ENCODE assay signal across 8 mouse cellular contexts in the genomic region with DNA sequence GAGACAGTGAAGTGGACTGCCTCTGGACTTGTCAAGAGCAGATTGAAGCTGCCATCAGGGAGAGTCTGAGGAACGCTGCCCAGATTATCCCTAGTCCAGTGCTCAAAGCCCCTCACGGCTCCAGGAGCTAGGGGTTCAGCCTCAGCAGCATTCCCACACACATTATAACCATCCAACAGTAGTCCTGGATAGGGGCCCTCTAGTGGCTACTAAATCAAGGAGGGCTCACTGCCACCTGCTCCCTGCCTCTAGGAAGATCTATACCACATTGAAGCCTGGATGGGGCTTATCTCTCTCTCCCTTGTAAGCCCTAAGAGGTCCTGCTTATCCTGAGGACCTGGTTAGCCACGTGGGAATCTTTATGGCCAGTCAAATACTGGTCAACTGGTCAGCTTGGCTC. TPM values are rescaled to one million over a fixed set of nuclear protein-coding genes. Genes with fewer than 3 reads are reported as not detected.
DNase-seq lines count a peak whose midpoint lies in the region; ATAC-seq and TF ChIP-seq lines count a peak whose summit lies in the region.

No protein-coding gene starts in this region.

- no peak for DNase-seq in heart, adult 2 months
- DNase-seq in heart, adult 8-10 months (ENCODE audit: low spot score): no peak
- DNase-seq in neural tube, embryonic 11.5 days (ENCODE audit: low spot score): no peak
- DNase-seq in gastrocnemius, postnatal 25 days: no peak
- DNase-seq in thymus, postnatal 10 days (ENCODE audit: low spot score in 2 of 2): no peak

- intact Hi-C loops in heart, adult 2 months (cut with DNase I): no loop called here

- no peak overlapping the region for H3K9ac ChIP-seq in heart, adult 2 months (ENCODE audit: low read depth, low read length)
- H3K9ac ChIP-seq in neural tube, embryonic 11.5 days (ENCODE audit: low read length): no peak overlapping the region
- H3K9ac ChIP-seq in neural tube, embryonic 15.5 days (replicated peaks): no peak overlapping the region
- H3K9ac ChIP-seq in intestine, postnatal 0 days (ENCODE audit: low read depth, low read length): no peak overlapping the region
- H3K9ac ChIP-seq in stomach, embryonic 16.5 days (ENCODE audit: low read length): no peak overlapping the region

- TF ChIP-seq POLR2A in heart, adult 2 months (IDR thresholded peaks at IDR 0.05; ENCODE audit: insufficient read depth, low read depth, low read length): no peak

- no peaks in the 10 kb centered on the region for H3K9me3 ChIP-seq in neural tube, embryonic 11.5 days (ENCODE audit: control insufficient read depth, low read length)
- H3K9me3 ChIP-seq in neural tube, embryonic 15.5 days (replicated peaks): no peaks in the 10 kb centered on the region
- no peaks in the 10 kb centered on the region for H3K9me3 ChIP-seq in intestine, postnatal 0 days (ENCODE audit: control insufficient read depth)
- no peaks in the 10 kb centered on the region for H3K9me3 ChIP-seq in stomach, embryonic 16.5 days (replicated peaks; ENCODE audit: control insufficient read depth, low read length)

- H3K36me3 ChIP-seq in heart, adult 2 months (ENCODE audit: control insufficient read depth, insufficient read depth, low read length): peaks cover 20% of the 10 kb centered on the region
- no peaks in the 10 kb centered on the region for H3K36me3 ChIP-seq in neural tube, embryonic 11.5 days (ENCODE audit: control insufficient read depth, insufficient read depth, low read length)
- H3K36me3 ChIP-seq in neural tube, embryonic 15.5 days: no peaks in the 10 kb centered on the region
- H3K36me3 ChIP-seq in intestine, postnatal 0 days (ENCODE audit: control insufficient read depth, insufficient read depth): no peaks in the 10 kb centered on the region
- H3K36me3 ChIP-seq in stomach, embryonic 16.5 days (ENCODE audit: control insufficient read depth, insufficient read depth, low read length): no peaks in the 10 kb centered on the region

- no peaks in the 10 kb centered on the region; the same call in 1 of the 2 replicates for H3K79me2 ChIP-seq in heart, adult 2 months (replicated peaks; ENCODE audit: control insufficient read depth, insufficient read depth, low read length)

- 41% methylated on average over 3 of the region's 3 CpGs for WGBS in heart, adult 2 months
- 42% methylated on average over 3 of the region's 3 CpGs for WGBS in neural tube, embryonic 11.5 days
- WGBS in neural tube, embryonic 15.5 days: 25% methylated on average over 3 of the region's 3 CpGs
- WGBS in intestine, postnatal 0 days: 43% methylated on average over 3 of the region's 3 CpGs
- 39% methylated on average over 3 of the region's 3 CpGs for WGBS in stomach, embryonic 16.5 days

- H3K27me3 ChIP-seq in heart, adult 2 months (ENCODE audit: control insufficient read depth, insufficient read depth, low read length): no peaks in the 10 kb centered on the region
- H3K27me3 ChIP-seq in neural tube, embryonic 11.5 days (ENCODE audit: control insufficient read depth, insufficient read depth, low read length): no peaks in the 10 kb centered on the region
- no peaks in the 10 kb centered on the region for H3K27me3 ChIP-seq in neural tube, embryonic 15.5 days (replicated peaks)
- no peaks in the 10 kb centered on the region for H3K27me3 ChIP-seq in intestine, postnatal 0 days (replicated peaks; ENCODE audit: control insufficient read depth, insufficient read depth, low read length)
- no peaks in the 10 kb centered on the region for H3K27me3 ChIP-seq in stomach, embryonic 16.5 days (ENCODE audit: control insufficient read depth, insufficient read depth, low read length)

- no peak overlapping the region for H3K4me3 ChIP-seq in heart, adult 2 months
- no peak overlapping the region for H3K4me3 ChIP-seq in neural tube, embryonic 11.5 days (ENCODE audit: low read depth, low read length)
- H3K4me3 ChIP-seq in neural tube, embryonic 15.5 days (replicated peaks): no peak overlapping the region
- no peak overlapping the region for H3K4me3 ChIP-seq in intestine, postnatal 0 days (ENCODE audit: low read depth, low read length)
- H3K4me3 ChIP-seq in stomach, embryonic 16.5 days (replicated peaks; ENCODE audit: low read length): no peak overlapping the region

- H3K4me2 ChIP-seq in neural tube, embryonic 11.5 days (ENCODE audit: low read depth): no peak overlapping the region
- no peak overlapping the region for H3K4me2 ChIP-seq in neural tube, embryonic 15.5 days
- H3K4me2 ChIP-seq in intestine, postnatal 0 days (replicated peaks; ENCODE audit: low read depth): no peak overlapping the region
- no peak overlapping the region for H3K4me2 ChIP-seq in stomach, embryonic 16.5 days (ENCODE audit: low read depth, low read length)

- TF ChIP-seq EP300 in heart, adult 2 months (IDR thresholded peaks at IDR 0.05; ENCODE audit: insufficient read depth, low read depth, low read length): no peak

- ATAC-seq in neural tube, embryonic 11.5 days (ENCODE audit: insufficient read depth, low FRiP score, low TSS enrichment): peak; percentile 38; the same call in 1 of the 2 replicates
- no peak for ATAC-seq in neural tube, embryonic 15.5 days (ENCODE audit: low FRiP score)
- no peak for ATAC-seq in intestine, postnatal 0 days
- peak; percentile 13; the same call in 1 of the 2 replicates for ATAC-seq in stomach, embryonic 16.5 days (ENCODE audit: insufficient read depth, low FRiP score)

- H3K4me1 ChIP-seq in heart, adult 2 months (ENCODE audit: control insufficient read depth, insufficient read depth, low read length): peaks cover 18% of the 10 kb centered on the region
- no peaks in the 10 kb centered on the region for H3K4me1 ChIP-seq in neural tube, embryonic 11.5 days (ENCODE audit: control insufficient read depth, insufficient read depth, low read length)
- peaks cover 9% of the 10 kb centered on the region for H3K4me1 ChIP-seq in neural tube, embryonic 15.5 days
- no peaks in the 10 kb centered on the region for H3K4me1 ChIP-seq in intestine, postnatal 0 days (replicated peaks; ENCODE audit: control insufficient read depth, insufficient read depth, low read length)
- H3K4me1 ChIP-seq in stomach, embryonic 16.5 days (ENCODE audit: control insufficient read depth, insufficient read depth, low read length): peaks cover 6% of the 10 kb centered on the region; the same call in 1 of the 2 replicates

- H3K27ac ChIP-seq in heart, adult 2 months: peak overlapping the region; percentile 43; the same call in 1 of the 2 replicates
- H3K27ac ChIP-seq in neural tube, embryonic 11.5 days (ENCODE audit: low read depth, low read length): no peak overlapping the region
- H3K27ac ChIP-seq in neural tube, embryonic 15.5 days (replicated peaks): no peak overlapping the region
- no peak overlapping the region for H3K27ac ChIP-seq in intestine, postnatal 0 days (ENCODE audit: low read depth, low read length)
- no peak overlapping the region for H3K27ac ChIP-seq in stomach, embryonic 16.5 days (ENCODE audit: low read length)

- peak; percentile 62 for TF ChIP-seq CTCF in heart, adult 2 months (IDR thresholded peaks at IDR 0.05)
- TF ChIP-seq CTCF in intestine, postnatal 0 days (IDR thresholded peaks at IDR 0.05; ENCODE audit: low read depth): peak; percentile 54; the same call in 1 of the 2 replicates

RNA-seq across cellular contexts. Expression of gene Osbpl8, which starts 16.1 kb away (rescaled TPM):
- 10 to 100 TPM; 70.0 to 73.7 TPM for total RNA-seq in heart, adult 2 months (2021)
- 10.9 and 23.9 TPM in 2 replicates for polyA plus RNA-seq in heart, adult 2 months (2012; rRNA removed)
- 10 to 100 TPM; 73.3 to 89.1 (median 83.0) TPM for total RNA-seq in heart, adult 8-10 months (2022)
- 11.7 and 11.8 TPM in 2 replicates for polyA plus RNA-seq in neural tube, embryonic 11.5 days (2014; fragmentation: Nextera tagmentation; extraction: Ambion mirVana)
- polyA plus RNA-seq in neural tube, embryonic 15.5 days (2015; fragmentation: Nextera tagmentation; extraction: Ambion mirVana): 14.1 and 16.0 TPM in 2 replicates
- 2.8 and 3.3 TPM in 2 replicates for polyA plus RNA-seq in intestine, postnatal 0 days (2015; fragmentation: Nextera tagmentation; extraction: Ambion mirVana)
- 6.3 and 6.7 TPM in 2 replicates for polyA plus RNA-seq in stomach, embryonic 16.5 days (2015; fragmentation: Nextera tagmentation; extraction: Ambion mirVana)
- 10 to 100 TPM; 13.6 to 14.5 TPM for total RNA-seq in gastrocnemius, postnatal 25 days (2021)

Comparison
In these comparisons a context has a peak if more than half of its experiments do, and no peak if none do; other contexts are left out.
1. ATAC-seq: peak in neural tube, embryonic 11.5 days (single experiment) and stomach, embryonic 16.5 days (single experiment); none in neural tube, embryonic 15.5 days (single experiment) and intestine, postnatal 0 days (single experiment).